Mouse (Mus musculus): ENCODE data around the gene Pnrc1. TPM values are rescaled to one million over a fixed set of nuclear protein-coding genes. Genes with fewer than 3 reads are reported as not detected.

Pnrc1 gene
- polyA plus RNA-seq, 1 experiment = 37.1 TPM

DNA sequence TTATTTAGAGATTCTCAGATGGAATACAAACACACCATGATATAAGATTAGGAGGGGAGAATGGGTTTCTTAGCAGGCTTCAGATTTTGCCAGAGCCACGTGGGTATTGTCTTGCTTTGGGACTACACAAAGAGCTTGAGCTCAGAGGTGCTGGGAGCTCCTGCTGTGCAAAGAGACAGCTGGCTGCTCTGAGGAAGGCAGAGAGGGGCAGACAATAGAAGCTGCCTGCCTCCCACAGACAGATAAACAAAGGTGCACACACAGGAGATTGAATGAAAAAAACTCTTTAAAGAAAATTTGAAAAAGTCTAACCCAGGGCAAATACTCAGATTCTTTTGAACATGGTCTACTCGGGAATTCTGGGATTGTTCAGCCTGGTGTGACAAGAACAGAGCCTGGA lies 91.8 kb downstream of the Pnrc1 start:
- Histone ChIP-seq H3K4me3 (no peak overlapping the region), H3K27me3 (ENCODE audit: control insufficient read depth, insufficient read depth, insufficient read length) (peaks cover 13% of the 10 kb centered on the region), H3K79me2 (ENCODE audit: control insufficient read depth, insufficient read depth) (no peaks in the 10 kb centered on the region), H3K36me3 (ENCODE audit: control insufficient read depth, insufficient read depth) (no peaks in the 10 kb centered on the region), H3K4me2 (ENCODE audit: low read depth) (no peak overlapping the region), H3ac (ENCODE audit: control insufficient read depth, insufficient read length) (no peak overlapping the region)
- TF ChIP-seq USF1 (IDR thresholded peaks at IDR 0.05; ENCODE audit: low read depth) (no peak), POLR2A (IDR thresholded peaks at IDR 0.05; ENCODE audit: insufficient read length, low read depth) (no peak), MYOD1 (IDR thresholded peaks at IDR 0.05; ENCODE audit: control insufficient read depth in 1 of 3, insufficient read length in 2 of 3, low read depth in 2 of 3) (no peak), MYOG (IDR thresholded peaks at IDR 0.05; ENCODE audit: control insufficient read depth in 1 of 3, insufficient read depth in 1 of 3, insufficient read length in 2 of 3, low read depth in 2 of 3) (no peak), TCF12 (IDR thresholded peaks at IDR 0.05; ENCODE audit: insufficient read depth, poor library complexity, severe bottlenecking) (no peak), CEBPB (IDR thresholded peaks at IDR 0.05; ENCODE audit: insufficient read depth, poor library complexity, severe bottlenecking) (no peak), TCF3 (IDR thresholded peaks at IDR 0.05; ENCODE audit: insufficient read length, low read depth) (no peak), MAX (IDR thresholded peaks at IDR 0.05; ENCODE audit: low read depth) (no peak), SRF (IDR thresholded peaks at IDR 0.05; ENCODE audit: control insufficient read depth, insufficient read length, low read depth) (no peak), REST (IDR thresholded peaks at IDR 0.05; ENCODE audit: insufficient read depth, insufficient read length) (no peak), POLR2AphosphoS2 (IDR thresholded peaks at IDR 0.05; ENCODE audit: insufficient read length, low read depth) (no peak), E2F4 (IDR thresholded peaks at IDR 0.05; ENCODE audit: insufficient read depth) (no peak)

Other genes with a start within 250 kb of the Pnrc1 start
- 0.48 TPM for gene Gabrr2, start 227.2 kb downstream of the Pnrc1 start, polyA plus RNA-seq (2012; fragmentation: generic; extraction: Trizol)
- not detected for gene Gabrr1, start 157.6 kb downstream of the Pnrc1 start, polyA plus RNA-seq (2012; fragmentation: generic; extraction: Trizol)
- gene Pm20d2, start 100.4 kb downstream of the Pnrc1 start, polyA plus RNA-seq (2012; fragmentation: generic; extraction: Trizol) = not detected
- gene Srsf12, start 81.2 kb downstream of the Pnrc1 start, polyA plus RNA-seq (2012; fragmentation: generic; extraction: Trizol) = not detected
- 4.9 TPM for gene Rngtt, start 20.1 kb upstream of the Pnrc1 start, polyA plus RNA-seq (2012; fragmentation: generic; extraction: Trizol)